Mouse (Mus musculus) adrenal gland, adult 18-20 months (tissue): ENCODE measurements at regions not wholly inside any gene's neighbourhood (a gene's known extent, or its start where the extent isn't known, plus 50 kb on each side); places are given as distances from the start of the nearest gene placed in this dataset.

Experiments used
- DNase-seq, 2 experiments: peaks; one replicate each; pipeline ENCODE4 v3.0.0; 2021 to 2022; ENCODE audit warnings: low spot score in 2 of 2

- no peak for DNase-seq
Observed at GRCm38 (mm10) chr19:53444646-53445045, 54.3 kb upstream of the Smndc1 start.

DNA sequence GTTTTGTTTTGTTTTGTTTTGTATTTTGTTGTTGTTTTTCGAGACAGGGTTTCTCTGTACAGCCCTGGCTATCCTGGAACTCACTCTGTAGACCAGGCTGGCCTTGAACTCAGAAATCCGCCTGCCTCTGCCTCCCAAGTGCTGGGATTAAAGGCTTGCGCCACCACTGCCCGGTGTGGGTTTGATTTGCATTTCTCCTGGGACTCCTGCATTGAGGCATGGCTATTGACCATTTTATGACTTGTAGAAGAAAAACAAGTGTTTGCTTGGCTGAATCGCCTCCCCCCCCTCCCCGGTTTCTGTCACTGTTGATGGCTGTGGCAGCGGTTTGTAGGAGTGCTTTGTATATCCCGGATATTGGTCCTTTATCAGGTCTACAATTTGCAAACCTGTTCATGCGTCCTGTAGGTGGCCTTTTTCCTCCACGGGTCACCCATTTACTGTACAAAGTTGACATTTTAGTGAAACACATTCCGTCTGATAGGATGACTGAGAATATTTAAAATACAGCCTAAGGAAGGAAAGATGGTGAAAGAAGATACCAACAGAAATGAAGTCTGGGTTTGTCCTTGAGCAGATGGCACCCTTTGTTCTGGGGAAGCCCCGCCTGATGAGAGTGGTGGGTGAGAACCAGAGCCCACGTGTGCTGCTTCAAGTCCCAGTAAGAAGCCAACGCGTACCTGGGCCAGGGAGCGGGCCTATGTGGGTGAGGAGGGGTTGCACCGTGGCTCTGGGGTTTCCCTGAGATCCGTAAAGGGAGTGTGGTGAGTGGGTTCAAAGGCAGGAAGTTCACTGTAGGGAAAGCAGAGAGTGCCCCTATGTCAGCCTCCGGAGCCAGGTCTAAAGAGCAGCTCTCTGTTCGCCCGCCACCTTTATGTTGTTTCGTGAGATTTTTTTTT, 52.6 kb upstream of the Smndc1 start:
- DNase-seq, result no peak

DNA sequence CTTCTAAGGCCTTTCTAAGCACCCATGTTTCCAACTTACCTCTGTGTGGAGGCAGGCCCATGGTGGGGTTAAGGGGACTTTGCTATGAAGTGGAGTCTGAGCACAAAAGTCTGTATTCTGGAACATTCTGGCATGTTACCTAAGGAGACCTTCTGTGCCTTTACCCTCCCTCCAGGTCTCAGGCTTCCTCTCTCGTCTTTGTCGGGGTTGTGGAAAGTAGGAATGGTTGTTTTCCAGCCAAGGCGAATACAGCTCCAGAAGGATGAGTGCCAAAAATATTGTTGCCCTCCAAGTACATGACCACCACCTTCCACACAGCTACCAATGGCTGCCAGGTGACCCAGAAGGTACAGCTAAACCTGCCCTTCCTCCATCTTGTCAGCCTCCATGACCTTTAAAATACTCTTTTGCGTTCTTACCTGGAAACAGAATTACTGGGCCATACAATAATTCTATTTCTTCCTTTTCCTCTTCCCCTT, 51.8 kb upstream of the Smndc1 start:
- no peak for DNase-seq

- DNase-seq, result peak in 1 of 2 experiments; percentile 32
Observed at GRCm38 (mm10) chr19:53441449-53442131, 51.2 kb upstream of the Smndc1 start.

- DNase-seq, result no peak
Observed at GRCm38 (mm10) chr19:53440327-53441055, 50.1 kb upstream of the Smndc1 start.
